Mouse (Mus musculus): ENCODE measurements at regions not wholly inside any gene's neighbourhood (a gene's known extent, or its start where the extent isn't known, plus 50 kb on each side); places are given as distances from the start of the nearest gene placed in this dataset.

DNA sequence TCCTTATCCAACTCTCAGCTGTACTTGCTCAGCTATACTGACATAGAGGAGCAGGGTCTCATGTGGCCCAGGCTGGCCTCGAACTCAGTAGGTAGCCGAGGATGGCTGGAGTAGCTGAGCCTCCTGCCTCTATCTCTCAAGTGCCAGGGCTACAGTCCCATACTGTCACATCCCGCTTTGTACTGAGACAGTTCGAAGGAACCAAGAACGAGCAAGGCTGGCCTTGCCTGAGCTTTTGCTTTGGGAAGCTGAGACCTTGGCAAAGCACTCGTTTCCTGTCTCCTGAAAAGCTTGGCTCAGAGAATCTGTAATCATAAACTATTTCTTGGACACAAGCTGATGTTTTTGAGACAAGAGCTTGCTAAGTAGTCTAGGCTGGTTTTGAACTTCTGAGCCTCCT is 169.7 kb downstream of the Papss1 start:
- TF ChIP-seq POLR2A (IDR thresholded peaks at IDR 0.05; ENCODE audit: borderline replicate concordance, extremely low read depth, low read depth, low read length) (no peak), CTCF (IDR thresholded peaks at IDR 0.05; ENCODE audit: insufficient read depth, low read length) (no peak)
